Mouse (Mus musculus) midbrain, embryonic 14.5 days (tissue): ENCODE results near the gene Trim8. TPM values are rescaled to one million over a fixed set of nuclear protein-coding genes. Genes with fewer than 3 reads are reported as not detected.
A peak's percentile ranks its signal among the peaks of the same experiment; 100 is the strongest.

Experiments
- ATAC-seq: fragments of 200-750 bp; cut with Nextera tagmentation; 2 replicates; pipeline ENCODE4 v1.8.0; 2017; ENCODE audit warnings: moderate number of reproducible peaks, moderate library complexity; ENCODE audit not compliant: low FRiP score, low TSS enrichment
- DNase-seq: peaks from one replicate; pipeline ENCODE4 v3.0.0-alpha.2; 2015
- H3K27ac ChIP-seq: fragments of 300-500 bp; sonication (generic); replicated peaks from 2 replicates; pipeline ENCODE4 v1.5.1; 2014; ENCODE audit warnings: mild to moderate bottlenecking, low read depth, low read length, moderate library complexity
- H3K27me3 ChIP-seq: fragments of 300-500 bp; sonication (generic); 2 replicates; pipeline ENCODE4 v1.6.1; 2014; ENCODE audit warnings: low read length, control low read depth, mixed read lengths; ENCODE audit not compliant: control insufficient read depth, insufficient read depth
- H3K36me3 ChIP-seq: fragments of 300-500 bp; sonication (generic); 2 replicates; pipeline ENCODE4 v1.6.1; 2014; ENCODE audit warnings: low read length, control low read depth; ENCODE audit not compliant: control insufficient read depth, insufficient read depth
- H3K4me1 ChIP-seq: fragments of 300-500 bp; sonication (generic); 2 replicates; pipeline ENCODE4 v1.6.1; 2014; ENCODE audit warnings: mild to moderate bottlenecking, antibody characterized with exemption, low read length, control low read depth; ENCODE audit not compliant: control insufficient read depth, insufficient read depth
- H3K4me2 ChIP-seq: fragments of 300-500 bp; sonication (generic); 2 replicates; pipeline ENCODE4 v1.6.1; 2014; ENCODE audit warnings: mild to moderate bottlenecking, low read length, moderate library complexity
- H3K4me3 ChIP-seq: fragments of 300-500 bp; sonication (generic); replicated peaks from 2 replicates; pipeline ENCODE4 v1.5.1; 2014; ENCODE audit warnings: low read depth, low read length
- H3K9ac ChIP-seq: fragments of 300-500 bp; sonication (generic); replicated peaks from 2 replicates; pipeline ENCODE4 v1.6.1; 2014; ENCODE audit warnings: mild to moderate bottlenecking, low read length, moderate library complexity
- H3K9me3 ChIP-seq: fragments of 300-500 bp; sonication (generic); 2 replicates; pipeline ENCODE4 v1.6.1; 2016; ENCODE audit warnings: low read length, control low read depth, mixed read lengths; ENCODE audit not compliant: control insufficient read depth
- WGBS: fragments of 180-500 bp; shearing (Covaris S2); extraction: QIAGEN DNeasy Blood & Tissue Kit; methylation state at CpG from one replicate; pipeline ENCODE4 v1.1.7; 2014; 5-methylcytosine and 5-hydroxymethylcytosine counted together
- polyA plus RNA-seq: library from polyadenylated mRNA; unstranded; fragments of >200 nt; fragmentation: Nextera tagmentation; extraction: Ambion mirVana; gene quantifications from 2 replicates; pipeline ENCODE4 v1.2.1, GENCODE M21; 2014

Trim8 gene
- polyA plus RNA-seq, 1 experiment from 2014 or later = 38.5 TPM

DNA sequence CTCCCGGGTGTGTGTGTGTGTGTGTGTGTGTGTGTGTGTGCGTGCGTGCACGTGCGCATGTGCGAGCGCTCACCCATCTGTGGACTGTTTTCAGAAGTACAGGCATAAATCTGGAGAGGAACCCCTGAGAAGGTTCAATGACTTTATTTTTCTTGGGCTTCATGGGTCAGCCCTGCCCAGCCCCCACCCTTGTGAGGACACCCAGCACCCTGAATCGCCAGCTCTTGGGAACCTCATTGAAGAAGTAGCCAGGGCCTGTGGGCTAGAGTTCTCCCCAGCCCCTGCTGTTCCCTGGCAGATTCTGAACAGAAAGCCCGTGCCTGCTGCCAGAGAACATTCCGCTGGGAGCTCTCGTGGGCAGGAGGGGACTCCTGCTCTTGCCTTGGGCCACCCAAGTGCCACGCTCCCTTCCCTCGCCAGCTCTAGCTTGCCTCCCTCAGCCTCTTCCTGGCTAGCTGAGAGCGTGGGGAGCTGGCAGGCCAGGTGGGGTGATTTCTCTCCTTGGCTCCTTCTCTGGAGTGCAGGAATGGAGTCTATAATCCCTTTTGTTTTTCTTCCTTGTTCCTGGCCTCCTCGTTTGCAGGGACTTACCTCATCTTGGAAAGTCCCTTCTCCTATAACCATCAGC is 17.7 kb upstream of the Trim8 start:
- Histone ChIP-seq H3K9me3 (no peaks in the 10 kb centered on the region), H3K36me3 (peaks cover 37% of the 10 kb centered on the region), H3K27ac (peak overlapping the region; percentile 16; the same call in 1 of the 2 replicates), H3K4me2 (no peak overlapping the region), H3K27me3 (no peaks in the 10 kb centered on the region), H3K4me3 (no peak overlapping the region), H3K4me1 (peaks cover 21% of the 10 kb centered on the region), H3K9ac (no peak overlapping the region)
- ATAC-seq = no peak
- no peak for DNase-seq
- WGBS = 69% methylated on average over 15 of the region's 15 CpGs

DNA sequence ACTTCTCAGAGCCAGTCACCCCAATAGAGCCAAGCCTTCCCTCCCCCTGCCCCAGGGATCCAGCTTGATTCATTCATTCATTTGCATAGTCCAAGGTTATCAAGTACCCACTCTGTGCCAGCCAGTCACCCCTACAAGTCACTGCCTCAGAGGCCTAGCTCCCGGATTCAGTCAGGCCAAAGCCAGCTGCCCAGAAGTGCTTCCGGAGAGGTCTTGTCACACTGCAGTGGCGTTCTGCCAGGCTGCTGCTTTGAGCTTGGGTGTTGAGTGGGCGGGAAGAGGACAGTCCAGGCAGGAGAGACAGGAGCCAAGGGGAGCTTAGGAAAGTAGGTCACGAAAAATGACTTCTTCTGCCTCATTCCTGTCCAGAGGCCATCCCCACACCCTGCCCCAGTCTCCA is 17.0 kb upstream of the Trim8 start:
- ATAC-seq (no peak), DNase-seq (no peak)
- 67% methylated on average over 5 of the region's 5 CpGs for WGBS

DNA sequence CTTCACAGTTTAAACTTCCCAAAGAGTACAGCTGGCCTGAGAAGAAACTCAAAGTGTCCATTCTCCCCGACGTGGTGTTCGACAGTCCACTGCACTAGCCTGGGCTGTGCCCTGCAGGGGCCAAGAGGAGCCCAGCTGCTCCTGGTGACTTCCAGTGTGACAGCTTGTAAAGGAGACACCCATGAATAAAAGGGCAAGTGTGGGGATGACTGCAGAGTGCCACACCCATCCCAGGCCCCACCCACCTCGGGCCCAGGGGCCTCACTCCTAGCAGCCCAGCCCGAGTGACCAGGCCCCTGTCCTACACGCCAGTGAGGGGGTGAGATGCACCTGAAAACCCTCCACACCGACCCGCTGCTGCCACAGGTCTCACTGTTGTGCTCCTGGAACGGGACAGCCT is 15.7 kb upstream of the Trim8 start:
- Histone ChIP-seq H3K4me1 (peaks cover 19% of the 10 kb centered on the region), H3K9me3 (no peaks in the 10 kb centered on the region), H3K27ac (no peak overlapping the region), H3K27me3 (no peaks in the 10 kb centered on the region), H3K9ac (no peak overlapping the region; the same call in 1 of the 2 replicates), H3K36me3 (peaks cover 29% of the 10 kb centered on the region), H3K4me3 (no peak overlapping the region), H3K4me2 (no peak overlapping the region)
- WGBS = 79% methylated on average over 9 of the region's 9 CpGs
- DNase-seq (no peak), ATAC-seq (no peak)

More for the DNA sequence above, 17.0 kb upstream of the Trim8 start:
- H3K4me1 ChIP-seq = peaks cover 21% of the 10 kb centered on the region
- 0 out of 2 replicates have a peak overlapping the region, but pooled peaks have one; percentile 16 for H3K27ac ChIP-seq
- H3K9me3 ChIP-seq = no peaks in the 10 kb centered on the region
- H3K9ac ChIP-seq = no peak overlapping the region
- peaks cover 31% of the 10 kb centered on the region for H3K36me3 ChIP-seq
- no peak overlapping the region for H3K4me3 ChIP-seq
- H3K27me3 ChIP-seq = no peaks in the 10 kb centered on the region
- H3K4me2 ChIP-seq = no peak overlapping the region

DNA sequence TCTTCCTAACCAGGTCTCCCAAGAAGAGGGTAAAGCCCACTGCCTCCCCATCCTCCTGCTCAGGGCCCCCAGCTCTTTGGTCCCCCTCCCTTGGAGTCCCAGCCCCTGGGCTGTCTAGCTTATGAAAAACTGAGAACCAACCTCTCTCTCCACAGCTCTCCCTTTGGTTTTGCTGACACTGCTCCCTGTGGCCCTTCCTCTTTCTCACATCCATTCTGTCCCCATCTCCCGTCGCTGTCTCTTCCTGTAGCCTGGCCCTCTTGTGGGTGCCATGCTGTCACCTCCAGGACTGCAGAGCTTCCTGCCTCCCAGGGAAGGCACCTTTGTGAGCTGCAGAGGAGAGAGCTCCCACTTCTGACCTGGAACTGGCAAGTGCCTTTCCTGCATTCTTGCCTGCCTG is 14.8 kb upstream of the Trim8 start:
- H3K9me3 ChIP-seq = no peaks in the 10 kb centered on the region
- no peak overlapping the region for H3K4me2 ChIP-seq
- ATAC-seq = no peak
- no peak overlapping the region for H3K4me3 ChIP-seq
- H3K36me3 ChIP-seq = peaks cover 29% of the 10 kb centered on the region
- no peak for DNase-seq
- H3K4me1 ChIP-seq = peaks cover 10% of the 10 kb centered on the region; the same call in 1 of the 2 replicates
- 68% methylated on average over 2 of the region's 2 CpGs for WGBS
- no peak overlapping the region for H3K9ac ChIP-seq
- H3K27me3 ChIP-seq = no peaks in the 10 kb centered on the region
- H3K27ac ChIP-seq = no peak overlapping the region

DNA sequence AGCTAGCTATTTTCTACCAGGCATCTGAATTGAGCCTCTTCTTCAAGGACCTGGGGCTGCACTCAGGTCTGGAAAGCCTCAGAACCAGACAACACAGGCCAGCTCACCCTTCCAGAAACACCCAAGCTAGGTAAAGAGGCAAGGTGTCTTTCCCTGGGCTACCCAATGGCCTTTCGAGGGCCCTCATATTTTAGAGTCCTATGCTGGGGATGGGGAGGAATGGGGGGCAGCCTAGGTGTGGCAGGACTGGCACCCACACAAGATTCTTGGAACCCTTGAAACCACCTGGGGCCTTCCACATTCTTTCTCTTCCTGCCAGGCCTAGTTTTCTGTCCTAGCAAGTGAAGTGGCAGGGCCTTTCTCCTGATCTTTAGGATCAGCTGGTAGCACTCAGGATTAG is 12.1 kb upstream of the Trim8 start:
- no peak for ATAC-seq
- WGBS = 91% methylated on average over 1 of the region's 1 CpGs
- peaks cover 3% of the 10 kb centered on the region; the same call in 1 of the 2 replicates for H3K4me1 ChIP-seq

DNA sequence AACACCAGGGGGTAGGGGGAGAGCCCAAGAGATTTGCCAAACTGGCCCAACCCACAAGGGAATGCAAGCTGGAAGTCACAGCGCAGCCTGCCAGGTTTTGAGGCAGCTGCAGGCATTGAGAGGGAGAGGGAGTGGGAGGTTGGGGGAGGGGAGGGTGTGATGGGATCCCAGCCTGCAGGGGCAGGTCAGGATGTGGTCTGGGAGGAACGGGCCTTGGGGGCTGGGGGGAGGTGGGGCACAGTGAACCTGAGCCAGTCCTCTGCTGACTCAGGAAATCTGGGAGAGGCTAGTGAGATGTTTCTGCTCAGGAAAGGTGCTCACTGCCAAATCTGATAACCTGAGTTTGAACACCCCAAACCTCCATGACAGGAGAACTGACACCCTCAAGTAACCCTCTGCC is 10.9 kb upstream of the Trim8 start:
- ATAC-seq (no peak), DNase-seq (peak; percentile 46)
- Histone ChIP-seq H3K4me2 (no peak overlapping the region), H3K36me3 (peaks cover 20% of the 10 kb centered on the region), H3K27me3 (no peaks in the 10 kb centered on the region), H3K4me3 (no peak overlapping the region), H3K9ac (no peak overlapping the region), H3K27ac (no peak overlapping the region), H3K9me3 (no peaks in the 10 kb centered on the region), H3K4me1 (peaks cover 3% of the 10 kb centered on the region; the same call in 1 of the 2 replicates)
- WGBS = 3% methylated on average over 2 of the region's 2 CpGs

More for the DNA sequence above, 12.1 kb upstream of the Trim8 start:
- H3K9ac ChIP-seq = no peak overlapping the region
- H3K9me3 ChIP-seq = no peaks in the 10 kb centered on the region
- DNase-seq = no peak
- H3K27me3 ChIP-seq = no peaks in the 10 kb centered on the region
- no peak overlapping the region for H3K4me2 ChIP-seq
- no peak overlapping the region for H3K27ac ChIP-seq
- no peak overlapping the region for H3K4me3 ChIP-seq
- peaks cover 29% of the 10 kb centered on the region for H3K36me3 ChIP-seq

DNA sequence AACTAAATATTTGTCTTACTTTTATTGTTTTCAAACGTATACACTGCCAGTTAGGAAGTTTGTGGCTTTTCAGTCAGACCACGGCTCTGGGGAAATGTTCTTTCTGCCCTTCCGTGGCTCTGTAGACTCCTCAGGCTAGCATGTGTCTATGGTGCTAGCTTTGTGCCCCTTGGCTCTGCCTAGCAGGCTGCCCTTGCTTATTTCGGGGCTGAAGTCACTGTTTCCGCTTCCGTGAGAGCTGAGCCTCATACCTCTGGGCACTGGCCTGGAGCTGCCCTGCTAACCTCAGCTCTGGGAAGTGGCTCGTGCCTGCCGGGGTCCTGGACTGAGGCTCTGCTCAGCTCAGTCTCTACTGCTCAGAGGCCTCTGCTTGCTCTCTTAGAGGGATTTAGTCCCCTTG is 6.4 kb upstream of the Trim8 start:
- 85% methylated on average over 8 of the region's 8 CpGs for WGBS
- Histone ChIP-seq H3K9ac (no peak overlapping the region), H3K27me3 (no peaks in the 10 kb centered on the region), H3K4me1 (peaks cover 6% of the 10 kb centered on the region; the same call in 1 of the 2 replicates), H3K4me2 (no peak overlapping the region), H3K4me3 (no peak overlapping the region), H3K27ac (no peak overlapping the region), H3K9me3 (no peaks in the 10 kb centered on the region), H3K36me3 (no peaks in the 10 kb centered on the region)
- no peak for ATAC-seq
- DNase-seq = no peak

DNA sequence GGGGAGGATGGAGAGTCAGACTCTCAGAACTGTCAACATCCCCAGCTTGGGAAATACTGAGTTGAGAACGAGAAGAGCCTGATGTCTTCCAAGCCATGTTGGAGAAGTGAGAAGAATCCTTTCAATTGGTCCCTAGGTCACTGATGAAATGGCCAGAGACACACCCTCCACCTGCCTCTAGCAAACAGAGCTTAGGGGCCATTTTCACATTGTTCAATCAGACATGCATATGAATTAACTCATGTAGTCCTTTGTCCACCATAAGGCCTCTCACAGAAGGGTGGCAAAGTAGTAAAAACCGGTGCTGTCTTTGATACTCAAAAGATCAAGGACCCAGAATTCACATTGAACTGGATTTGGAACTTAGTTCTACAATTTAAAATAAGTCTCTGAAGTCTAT is 4.3 kb upstream of the Trim8 start:
- ATAC-seq (no peak), DNase-seq (no peak)
- no peak overlapping the region for H3K9ac ChIP-seq
- H3K4me2 ChIP-seq = no peak overlapping the region
- H3K27ac ChIP-seq = no peak overlapping the region
- no peaks in the 10 kb centered on the region for H3K36me3 ChIP-seq
- H3K4me3 ChIP-seq = no peak overlapping the region
- no peaks in the 10 kb centered on the region for H3K27me3 ChIP-seq
- no peaks in the 10 kb centered on the region for H3K9me3 ChIP-seq
- WGBS = 71% methylated on average over 2 of the region's 2 CpGs
- 0 out of 2 replicates have a peak, but pooled peaks cover 3% of the 10 kb centered on the region for H3K4me1 ChIP-seq

DNA sequence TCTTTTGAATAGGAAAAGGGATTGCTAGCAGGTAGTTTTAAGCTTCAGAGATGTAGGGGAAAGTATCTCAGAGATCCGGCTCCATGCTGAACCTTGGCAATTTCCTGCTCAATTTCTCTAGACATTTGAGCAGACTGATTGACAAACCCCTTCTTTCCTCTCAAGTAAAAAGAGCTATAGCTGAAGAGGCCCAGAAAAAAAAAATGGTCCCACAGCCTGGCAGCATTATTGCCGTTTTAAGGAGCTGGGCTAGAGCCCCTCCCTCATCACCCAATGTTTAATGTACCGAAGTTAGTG is 2.0 kb upstream of the Trim8 start:
- H3K9ac ChIP-seq = no peak overlapping the region
- no peak for ATAC-seq
- H3K9me3 ChIP-seq = no peaks in the 10 kb centered on the region
- peaks cover 3% of the 10 kb centered on the region for H3K4me1 ChIP-seq
- no peak for DNase-seq
- no peaks in the 10 kb centered on the region for H3K36me3 ChIP-seq
- WGBS = 3% methylated on average over 3 of the region's 3 CpGs
- H3K27ac ChIP-seq = peak overlapping the region; percentile 66
- peak overlapping the region; percentile 99 for H3K4me2 ChIP-seq
- H3K4me3 ChIP-seq = peak overlapping the region; percentile 98
- no peaks in the 10 kb centered on the region for H3K27me3 ChIP-seq
